In the genomic region with DNA sequence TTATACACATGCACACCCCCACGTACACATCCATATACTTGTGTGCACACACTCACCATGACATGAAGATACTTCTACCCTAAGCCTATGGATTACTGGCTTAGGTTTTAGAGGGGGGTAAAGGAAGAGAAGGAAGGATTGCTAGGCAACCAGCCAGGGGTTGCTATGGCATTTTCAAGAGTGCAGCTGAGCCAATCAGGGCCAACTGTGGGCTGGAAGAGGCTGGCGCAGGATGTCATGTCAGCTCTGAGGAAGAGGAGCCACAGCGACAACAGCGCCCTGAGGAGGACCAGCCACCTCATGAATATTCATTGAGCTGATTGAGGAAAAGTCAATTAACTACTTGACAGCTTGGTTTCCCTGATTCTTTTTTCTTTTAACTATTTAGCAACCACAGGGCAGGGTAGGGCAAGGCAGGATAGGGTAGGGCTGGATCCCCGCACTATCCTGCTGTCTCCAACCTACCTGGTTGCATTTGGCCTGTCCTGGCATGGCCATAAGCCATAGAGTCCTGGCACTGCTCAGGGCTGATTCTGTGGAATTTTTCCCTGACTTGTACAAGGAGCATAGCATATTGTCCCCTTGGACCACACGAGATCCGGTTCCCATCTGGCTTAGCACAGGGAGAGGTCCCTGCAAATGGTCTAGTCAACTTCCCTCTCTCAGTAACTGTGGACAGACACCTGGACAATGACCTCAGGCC, we compare ENCODE assay signal across 10 mouse cellular contexts. TPM values are rescaled to one million over a fixed set of nuclear protein-coding genes. Genes with fewer than 3 reads are reported as not detected.
DNase-seq lines count a peak whose midpoint lies in the region; ATAC-seq and TF ChIP-seq lines count a peak whose summit lies in the region.
"Had no signal": no experiment of that assay in that cellular context is flagged by ENCODE, and none has a peak within 500 bp of the region (broad histone marks: within the 10 kb centered on the region; RNA-seq: fewer than 3 reads in every experiment).

No protein-coding gene starts in this region.

- TF ChIP-seq POLR2A in cerebellum, adult 2 months (IDR thresholded peaks at IDR 0.05; ENCODE audit: borderline replicate concordance, insufficient read depth, low read length): no peak

- H3K9ac ChIP-seq in forebrain, embryonic 11.5 days (ENCODE audit: low read length): no peak overlapping the region; the same call in 1 of the 2 replicates
- H3K9ac ChIP-seq in midbrain, embryonic 15.5 days: no peak overlapping the region
- no peak overlapping the region for H3K9ac ChIP-seq in kidney, embryonic 16.5 days (replicated peaks; ENCODE audit: low read length)

- no peaks in the 10 kb centered on the region for H3K27me3 ChIP-seq in cerebellum, adult 2 months (ENCODE audit: control insufficient read depth, insufficient read depth, low read length)
- no peaks in the 10 kb centered on the region for H3K27me3 ChIP-seq in forebrain, embryonic 11.5 days (ENCODE audit: control insufficient read depth, insufficient read depth, low read length)
- no peaks in the 10 kb centered on the region for H3K27me3 ChIP-seq in midbrain, embryonic 15.5 days (replicated peaks)
- H3K27me3 ChIP-seq in kidney, embryonic 16.5 days (ENCODE audit: insufficient read depth, low read length): no peaks in the 10 kb centered on the region

- no peak for TF ChIP-seq CTCF in cerebellum, adult 2 months (IDR thresholded peaks at IDR 0.05; ENCODE audit: borderline replicate concordance, insufficient read depth, low read depth, low read length)
- TF ChIP-seq CTCF in layer of hippocampus, adult 2 months (conservative IDR thresholded peaks at IDR 0.05): 0 out of 2 replicates have a peak, but pooled peaks have one; percentile 5

- peak; percentile 90 for ATAC-seq in forebrain, embryonic 11.5 days (replicated peaks; ENCODE audit: low FRiP score)
- peak; percentile 92 for ATAC-seq in midbrain, embryonic 15.5 days (replicated peaks)
- no peak for ATAC-seq in kidney, embryonic 16.5 days (ENCODE audit: low FRiP score, low TSS enrichment)

- H3K4me3 ChIP-seq in cerebellum, adult 2 months (replicated peaks; ENCODE audit: insufficient read depth, low read depth, low read length): no peak overlapping the region
- H3K4me3 ChIP-seq in forebrain, embryonic 11.5 days (ENCODE audit: low read depth, low read length): no peak overlapping the region
- H3K4me3 ChIP-seq in layer of hippocampus, adult 2 months: no peak overlapping the region
- H3K4me3 ChIP-seq in midbrain, embryonic 15.5 days: no peak overlapping the region
- no peak overlapping the region for H3K4me3 ChIP-seq in kidney, embryonic 16.5 days (ENCODE audit: low read length)

- 31% methylated on average over 7 of the region's 7 CpGs for WGBS in cerebellum, adult 2 months
- 40% methylated on average over 7 of the region's 7 CpGs for WGBS in forebrain, embryonic 11.5 days
- WGBS in midbrain, embryonic 15.5 days: 25% methylated on average over 7 of the region's 7 CpGs
- 62% methylated on average over 7 of the region's 7 CpGs for WGBS in kidney, embryonic 16.5 days

- H3K4me2 ChIP-seq in forebrain, embryonic 11.5 days (ENCODE audit: low read depth, low read length, severe bottlenecking): no peak overlapping the region
- H3K4me2 ChIP-seq in midbrain, embryonic 15.5 days: peak overlapping the region; percentile 17
- no peak overlapping the region for H3K4me2 ChIP-seq in kidney, embryonic 16.5 days (replicated peaks; ENCODE audit: low read depth, low read length)

- H3K27ac ChIP-seq in cerebellum, adult 2 months (ENCODE audit: insufficient read depth, low read length): peak overlapping the region; percentile 52
- peak overlapping the region; percentile 19; the same call in 1 of the 2 replicates for H3K27ac ChIP-seq in forebrain, embryonic 11.5 days (ENCODE audit: low read depth, low read length)
- H3K27ac ChIP-seq in layer of hippocampus, adult 2 months: peak overlapping the region; percentile 83
- H3K27ac ChIP-seq in midbrain, embryonic 15.5 days: peak overlapping the region; percentile 74
- no peak overlapping the region for H3K27ac ChIP-seq in kidney, embryonic 16.5 days (ENCODE audit: low read length)

- H3K36me3 ChIP-seq in forebrain, embryonic 11.5 days (ENCODE audit: control insufficient read depth, insufficient read depth, low read length): no peaks in the 10 kb centered on the region; the same call in 1 of the 2 replicates
- H3K36me3 ChIP-seq in midbrain, embryonic 15.5 days (replicated peaks): no peaks in the 10 kb centered on the region
- H3K36me3 ChIP-seq in kidney, embryonic 16.5 days (ENCODE audit: insufficient read depth, low read length): no peaks in the 10 kb centered on the region

- DNase-seq in cerebellum, adult 2 months: peak; percentile 69 to 81
- DNase-seq in forebrain, embryonic 11.5 days (ENCODE audit: low spot score): peak; percentile 69
- DNase-seq in layer of hippocampus, adult 2 months (ENCODE audit: low spot score in 2 of 2): peak; percentile 72 to 83
- DNase-seq in kidney, postnatal 4 days: no peak
- DNase-seq in adrenal gland, adult 8-10 months: no peak
- DNase-seq in gastrocnemius, postnatal 4 days (ENCODE audit: low spot score in 2 of 2): no peak
- DNase-seq: kidney, postnatal 25 days; lung, postnatal 4 days had no signal

- H3K9me3 ChIP-seq in forebrain, embryonic 11.5 days (ENCODE audit: control insufficient read depth, low read length): no peaks in the 10 kb centered on the region
- H3K9me3 ChIP-seq in midbrain, embryonic 15.5 days: no peaks in the 10 kb centered on the region
- no peaks in the 10 kb centered on the region for H3K9me3 ChIP-seq in kidney, embryonic 16.5 days (ENCODE audit: low read length)

- peaks cover 21% of the 10 kb centered on the region for H3K4me1 ChIP-seq in cerebellum, adult 2 months (ENCODE audit: control insufficient read depth, insufficient read depth, low read length)
- peaks cover 13% of the 10 kb centered on the region for H3K4me1 ChIP-seq in forebrain, embryonic 11.5 days (replicated peaks; ENCODE audit: control insufficient read depth, insufficient read depth, low read length)
- peaks cover 27% of the 10 kb centered on the region for H3K4me1 ChIP-seq in midbrain, embryonic 15.5 days
- H3K4me1 ChIP-seq in kidney, embryonic 16.5 days (ENCODE audit: insufficient read depth, low read length): no peaks in the 10 kb centered on the region

RNA-seq across cellular contexts. Expression of a gene that starts 41.2 kb away (rescaled TPM):
- polyA plus RNA-seq in cerebellum, adult 2 months (2012; rRNA removed): 52.3 and 59.7 TPM in 2 replicates
- polyA plus RNA-seq in forebrain, embryonic 11.5 days (2014; fragmentation: Nextera tagmentation; extraction: Ambion mirVana): 74.5 and 75.4 TPM in 2 replicates
- total RNA-seq in layer of hippocampus, adult 2 months (2021): 10 to 100 TPM; 54.1 to 54.2 TPM
- 52.0 and 52.2 TPM in 2 replicates for polyA plus RNA-seq in midbrain, embryonic 15.5 days (2015; fragmentation: Nextera tagmentation; extraction: Ambion mirVana)
- 16.0 and 27.1 TPM in 2 replicates for polyA plus RNA-seq in kidney, embryonic 16.5 days (2015; fragmentation: Nextera tagmentation; extraction: Ambion mirVana)
- 10 to 100 TPM; 46.5 to 59.6 (median 53.0) TPM for total RNA-seq in adrenal gland, adult 8-10 months (2022)
- total RNA-seq in gastrocnemius, postnatal 4 days (2021): 10 to 100 TPM; 42.2 to 48.3 TPM

RNA-seq across cellular contexts. Expression of a gene that starts 49.3 kb away (rescaled TPM):
- 1.0 TPM in 2 replicates for polyA plus RNA-seq in cerebellum, adult 2 months (2012; rRNA removed)
- polyA plus RNA-seq in forebrain, embryonic 11.5 days (2014; fragmentation: Nextera tagmentation; extraction: Ambion mirVana): 0.35 and 0.36 TPM in 2 replicates
- not detected for total RNA-seq in layer of hippocampus, adult 2 months (2021)
- 0.10 and 0.31 TPM in 2 replicates for polyA plus RNA-seq in midbrain, embryonic 15.5 days (2015; fragmentation: Nextera tagmentation; extraction: Ambion mirVana)
- not detected in 2 replicates for polyA plus RNA-seq in kidney, embryonic 16.5 days (2015; fragmentation: Nextera tagmentation; extraction: Ambion mirVana)
- not detected for total RNA-seq in adrenal gland, adult 8-10 months (2022)
- total RNA-seq in gastrocnemius, postnatal 4 days (2021): not detected

Comparison
In these comparisons a context has a peak if more than half of its experiments do, and no peak if none do; other contexts are left out.
1. DNase-seq: peak in cerebellum, adult 2 months (2 of 2), forebrain, embryonic 11.5 days (single experiment) and layer of hippocampus, adult 2 months (2 of 2); none in kidney, postnatal 4 days (0 of 2), adrenal gland, adult 8-10 months (single experiment) and gastrocnemius, postnatal 4 days (0 of 2).